Mouse (Mus musculus) CH12.LX (cell line): ENCODE data around the gene Ppm1a. TPM values are rescaled to one million over a fixed set of nuclear protein-coding genes. Genes with fewer than 3 reads are reported as not detected.

Experiments used
- DNase-seq: peaks from one replicate; pipeline ENCODE4 v3.0.0-alpha.2; 2013; ENCODE audit errors: extremely low read depth
- H3K27ac ChIP-seq: 2 replicates; pipeline ENCODE4 v1.5.1; 2012; ENCODE audit warnings: low read depth, mild to moderate bottlenecking, control low read depth, moderate library complexity; ENCODE audit not compliant: insufficient read depth
- H3K27me3 ChIP-seq: replicated peaks from 2 replicates; pipeline ENCODE3; 2012; ENCODE audit warnings: inconsistent platforms
- H3K36me3 ChIP-seq, 2 experiments: replicated peaks in 1 of 2; 2 replicates each; pipeline versions ENCODE3 to v1.6.1; 2012; ENCODE audit warnings: inconsistent platforms in 1 of 2, low read length in 1 of 2, mild to moderate bottlenecking in 1 of 2, mixed read lengths in 1 of 2, moderate library complexity in 1 of 2; ENCODE audit not compliant: control insufficient read depth in 1 of 2, insufficient read depth in 1 of 2
- H3K4me1 ChIP-seq, 2 experiments: 2 replicates each; pipeline ENCODE4 v1.6.1; 2012; ENCODE audit warnings: inconsistent platforms in 1 of 2, moderate library complexity in 1 of 2; ENCODE audit not compliant: insufficient read depth in 2 of 2, control insufficient read depth in 1 of 2
- H3K4me2 ChIP-seq: 2 replicates; pipeline ENCODE4 v1.6.1; 2012; ENCODE audit warnings: low read depth, mild to moderate bottlenecking, control low read depth; ENCODE audit not compliant: poor library complexity, insufficient read depth, severe bottlenecking
- H3K4me3 ChIP-seq, 3 experiments: fragments of 150-350 bp in 1 of 3; sonication (generic) in 1 of 3; replicated peaks in 1 of 3; 2 replicates each; pipeline versions ENCODE3 to v1.5.1; 2011 to 2012; ENCODE audit warnings: low read depth in 2 of 3, low read length in 2 of 3, mild to moderate bottlenecking in 2 of 3, moderate library complexity in 2 of 3, control low read depth in 1 of 3, improper control_type of control experiment in 1 of 3, inconsistent platforms in 1 of 3, mixed read lengths in 1 of 3; ENCODE audit not compliant: poor library complexity in 1 of 3
- H3K79me2 ChIP-seq: replicated peaks from 2 replicates; pipeline ENCODE4 v1.6.1; 2012; ENCODE audit warnings: mild to moderate bottlenecking, moderate library complexity; ENCODE audit not compliant: control insufficient read depth, poor library complexity, insufficient read depth, severe bottlenecking; ENCODE audit errors: extremely low read depth
- H3K9ac ChIP-seq: 2 replicates; pipeline ENCODE4 v1.6.1; 2012; ENCODE audit warnings: low read depth, mild to moderate bottlenecking, control low read depth, moderate library complexity; ENCODE audit not compliant: insufficient read depth
- H3K9me3 ChIP-seq: replicated peaks from 2 replicates; pipeline ENCODE3; 2012; ENCODE audit warnings: low read length, inconsistent platforms, mixed read lengths
- BHLHE40 ChIP-seq: IDR thresholded peaks from 2 replicates; pipeline ENCODE4 v1.6.1; 2011; ENCODE audit warnings: mild to moderate bottlenecking, low read depth, low read length, improper control_type of control experiment
- CHD1 ChIP-seq: IDR thresholded peaks from 2 replicates; pipeline ENCODE4 v1.6.1; 2012; ENCODE audit warnings: low read depth, low read length, improper control_type of control experiment, inconsistent platforms
- ELF1 ChIP-seq: IDR thresholded peaks from 2 replicates; pipeline ENCODE4 v1.6.1; 2014; ENCODE audit warnings: low read depth, mild to moderate bottlenecking, inconsistent platforms, low read length, improper control_type of control experiment
- ETS1 ChIP-seq: conservative IDR thresholded peaks from 2 replicates; pipeline ENCODE4 v1.6.1; 2012; ENCODE audit warnings: low read depth, mild to moderate bottlenecking, inconsistent platforms, low read length, improper control_type of control experiment, moderate library complexity
- IRF4 ChIP-seq: IDR thresholded peaks from 2 replicates; pipeline ENCODE4 v1.6.1; 2014; ENCODE audit warnings: low read depth, mild to moderate bottlenecking, inconsistent platforms, low read length, improper control_type of control experiment
- JUN ChIP-seq: IDR thresholded peaks from 2 replicates; pipeline ENCODE4 v1.6.1; 2011; ENCODE audit warnings: low read depth, mild to moderate bottlenecking, low read length, improper control_type of control experiment, moderate library complexity; ENCODE audit not compliant: insufficient read depth
- JUND ChIP-seq: conservative IDR thresholded peaks from 2 replicates; pipeline ENCODE4 v1.6.1; 2011; ENCODE audit warnings: low read depth, low read length, improper control_type of control experiment
- MAX ChIP-seq: IDR thresholded peaks from 2 replicates; pipeline ENCODE4 v1.6.1; 2011; ENCODE audit warnings: low read length, improper control_type of control experiment
- MAZ ChIP-seq: IDR thresholded peaks from 2 replicates; pipeline ENCODE4 v1.6.1; 2012; ENCODE audit warnings: low read depth, mild to moderate bottlenecking, inconsistent platforms, low read length, improper control_type of control experiment, moderate library complexity
- MYC ChIP-seq: IDR thresholded peaks from 2 replicates; pipeline ENCODE4 v1.6.1; 2011; ENCODE audit warnings: low read depth, mild to moderate bottlenecking, improper control_type of control experiment, low read length
- POLR2A ChIP-seq: IDR thresholded peaks from 2 replicates; pipeline ENCODE4 v1.6.1; 2011; ENCODE audit warnings: low read depth, mild to moderate bottlenecking, improper control_type of control experiment, low read length
- RAD21 ChIP-seq: IDR thresholded peaks from 2 replicates; pipeline ENCODE4 v1.6.1; 2011; ENCODE audit warnings: low read depth, mild to moderate bottlenecking, low read length, improper control_type of control experiment, moderate library complexity
- USF1 ChIP-seq: IDR thresholded peaks from 2 replicates; pipeline ENCODE4 v1.6.1; 2014; ENCODE audit warnings: low read depth, mild to moderate bottlenecking, inconsistent platforms, low read length, improper control_type of control experiment
- USF2 ChIP-seq: conservative IDR thresholded peaks from 2 replicates; pipeline ENCODE4 v1.6.1; 2011; ENCODE audit warnings: low read depth, low read length, improper control_type of control experiment
- ZMIZ1 ChIP-seq: IDR thresholded peaks from 2 replicates; pipeline ENCODE4 v1.6.1; 2012; ENCODE audit warnings: low read depth, mild to moderate bottlenecking, inconsistent platforms, low read length, improper control_type of control experiment
- ZNF384 ChIP-seq: IDR thresholded peaks from 2 replicates; pipeline ENCODE4 v1.6.1; 2012; ENCODE audit warnings: low read depth, low read length, improper control_type of control experiment, inconsistent platforms
- dilution Hi-C: fragments of 300-500 bp; cut with MboI; formaldehyde crosslinking; loops from 2 replicates; pipeline ENCODE4 v1.14.3; 2020; ENCODE audit warnings: low sequenced_read_pairs; ENCODE audit not compliant: extremely low pct_unique_long_range_greater_than_20kb, extremely low pct_ligation_motif_present
- in situ Hi-C: fragments of 300-500 bp; cut with MboI; formaldehyde crosslinking; loops from 3 replicates; pipeline ENCODE4 v1.14.3; 2019; ENCODE audit warnings: low sequenced_read_pairs, low pct_ligation_motif_present, low pct_unique_long_range_greater_than_20kb, mixed read lengths
- polyA plus RNA-seq: library from polyadenylated mRNA; unstranded; fragments of >175 nt; gene quantifications from 2 replicates; pipeline ENCODE4 v1.2.1, GENCODE M21; 2012; ENCODE audit warnings: low read depth; ENCODE audit not compliant: insufficient read length
- total RNA-seq, 2 experiments: library from RNA; depleted of rRNA; stranded (reverse); fragments of 300-350 nt in 1 of 2; fragments of >200 nt in 1 of 2; gene quantifications; 2 replicates each; pipeline ENCODE4 v1.2.3; 2012 to 2014

Gene Ppm1a
- total and polyA plus RNA-seq, 3 experiments: 78.8 to 112 (median 98.4) TPM

GRCm38 (mm10) chr12:72843555-72843954 lies 86.3 kb downstream of the Ppm1a start:
- no peaks in the 10 kb centered on the region for H3K79me2 ChIP-seq
- dilution Hi-C loops: no loop called here
- H3K4me2 ChIP-seq: no peak overlapping the region

DNA sequence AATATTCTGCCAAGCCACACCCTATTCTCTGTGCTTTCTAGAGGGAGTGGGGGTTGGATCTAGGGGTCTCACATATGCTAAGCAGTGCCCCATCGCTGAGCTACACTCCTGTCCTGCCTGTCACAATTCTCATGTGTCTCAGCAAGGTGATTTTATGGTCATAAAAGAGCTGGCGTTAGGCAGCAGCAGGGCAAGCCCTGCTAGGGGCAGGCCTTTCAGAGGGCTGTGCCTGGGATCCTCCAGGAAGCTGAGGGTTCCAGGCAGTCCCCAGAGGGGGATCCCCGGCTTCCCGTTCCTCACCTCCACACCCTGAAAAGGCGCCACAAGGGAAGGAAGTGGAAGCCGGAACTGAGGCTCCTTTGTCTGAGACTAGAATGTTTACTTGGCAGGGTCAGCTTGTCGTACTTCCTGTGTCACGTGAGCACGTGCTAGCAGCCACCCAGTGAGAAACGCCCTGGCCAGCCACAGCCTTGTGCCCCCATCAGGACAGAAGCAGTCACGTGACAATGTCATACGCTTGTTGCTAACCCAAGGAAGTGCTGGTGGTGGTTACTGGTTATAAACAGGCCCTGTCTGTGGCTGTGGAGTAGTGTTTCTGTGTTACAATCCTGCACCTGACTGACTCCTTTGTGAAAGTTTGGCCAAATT lies 86.8 kb downstream of the Ppm1a start:
- Histone ChIP-seq H3K79me2 (no peaks in the 10 kb centered on the region), H3K4me3 (peak overlapping the region in 1 of 3 experiments; percentile 19), H3K4me1 (peaks cover 6 to 28% of the 10 kb centered on the region in 2 experiments), H3K9me3 (peaks cover 10% of the 10 kb centered on the region), H3K27me3 (no peaks in the 10 kb centered on the region), H3K27ac (no peak overlapping the region), H3K4me2 (no peak overlapping the region), H3K36me3 (no peaks in the 10 kb centered on the region), H3K9ac (no peak overlapping the region)
- TF ChIP-seq MAX (peak; percentile 91), ETS1 (0 out of 2 replicates have a peak, but pooled peaks have one; percentile 30), USF1 (peak; percentile 83), POLR2A (no peak), ELF1 (peak; percentile 63), JUN (no peak), BHLHE40 (peak; percentile 98), CHD1 (no peak), ZNF384 (no peak; the same call in 1 of the 2 replicates), USF2 (peak; percentile 84), MYC (0 out of 2 replicates have a peak, but pooled peaks have one; percentile 24)
- in situ Hi-C loops: loop anchor here (5.0 to 25.0 kb wide), 2 partner anchors 133 to 668 kb away; no protein-coding TSS in a partner anchor
- dilution Hi-C loops: no loop called here
- DNase-seq: peak; percentile 82

More at GRCm38 (mm10) chr12:72843555-72843954, 86.3 kb downstream of the Ppm1a start:
- Histone ChIP-seq H3K9ac (no peak overlapping the region), H3K4me1 (peaks cover 6 to 26% of the 10 kb centered on the region in 2 experiments), H3K4me3 (no peak overlapping the region), H3K27me3 (no peaks in the 10 kb centered on the region), H3K9me3 (peaks cover 10% of the 10 kb centered on the region), H3K36me3 (no peaks in the 10 kb centered on the region), H3K27ac (no peak overlapping the region)
- no peak for TF ChIP-seq BHLHE40
- no peak for TF ChIP-seq JUN
- TF ChIP-seq USF2: no peak
- TF ChIP-seq ZMIZ1: no peak
- TF ChIP-seq MAZ: no peak
- no peak for TF ChIP-seq POLR2A
- no peak for TF ChIP-seq JUND
- TF ChIP-seq CHD1: no peak
- no peak for TF ChIP-seq RAD21
- no peak for TF ChIP-seq IRF4
- no peak for DNase-seq
- in situ Hi-C loops: loop anchor here (5.0 to 25.0 kb wide), 2 partner anchors 134 to 669 kb away; no protein-coding TSS in a partner anchor
